Mouse (Mus musculus) urinary bladder, postnatal 36 days (tissue): ENCODE results near the gene Mcm10.

Experiments
- DNase-seq, 2 experiments: peaks; one replicate each; pipeline ENCODE4 v3.0.0; 2022; ENCODE audit warnings: low spot score in 2 of 2, mixed read lengths in 1 of 2

Gene Mcm10

GRCm38 (mm10) chr2:5012491-5013324 is at the start of gene Mcm10:
Gene Mcm10 (minus strand): TSS chr2:5012791.
- DNase-seq: peak; percentile 87 to 92

- DNase-seq: peak in 1 of 2 experiments; percentile 26
Observed at GRCm38 (mm10) chr2:5061133-5061708, 48.6 kb upstream of the Mcm10 start.

- no peak for DNase-seq
Observed at GRCm38 (mm10) chr2:5059997-5060396, 47.4 kb upstream of the Mcm10 start.

- no peak for DNase-seq
Observed at GRCm38 (mm10) chr2:5058436-5058835, 45.8 kb upstream of the Mcm10 start.

GRCm38 (mm10) chr2:5050562-5050961 is 38.0 kb upstream of the Mcm10 start:
- DNase-seq: no peak

- DNase-seq: no peak
Observed at GRCm38 (mm10) chr2:5047016-5047415, 34.4 kb upstream of the Mcm10 start.

GRCm38 (mm10) chr2:5045269-5045965 is 32.8 kb upstream of the Mcm10 start:
- DNase-seq: no peak

GRCm38 (mm10) chr2:5044321-5044720 is 31.7 kb upstream of the Mcm10 start:
- no peak for DNase-seq

- DNase-seq: no peak
Observed at GRCm38 (mm10) chr2:5043476-5043761, 30.8 kb upstream of the Mcm10 start.

- DNase-seq: no peak
Observed at GRCm38 (mm10) chr2:5042616-5043475, 30.3 kb upstream of the Mcm10 start.

- no peak for DNase-seq
Observed at GRCm38 (mm10) chr2:5041854-5042253, 29.3 kb upstream of the Mcm10 start.

GRCm38 (mm10) chr2:5040281-5041161 is 27.9 kb upstream of the Mcm10 start:
- no peak for DNase-seq

GRCm38 (mm10) chr2:5039350-5040170 is 27.0 kb upstream of the Mcm10 start:
- DNase-seq: no peak

GRCm38 (mm10) chr2:5038320-5038719 is 25.7 kb upstream of the Mcm10 start:
- no peak for DNase-seq

GRCm38 (mm10) chr2:5037390-5037789 is 24.8 kb upstream of the Mcm10 start:
- DNase-seq: no peak

GRCm38 (mm10) chr2:5036411-5037076 is 24.0 kb upstream of the Mcm10 start:
- DNase-seq: no peak

- no peak for DNase-seq
Observed at GRCm38 (mm10) chr2:5035241-5035640, 22.6 kb upstream of the Mcm10 start.

- no peak for DNase-seq
Observed at GRCm38 (mm10) chr2:5034801-5035200, 22.2 kb upstream of the Mcm10 start.
